Mouse (Mus musculus): Measurements from ENCODE around the gene Tas1r1. TPM values are rescaled to one million over a fixed set of nuclear protein-coding genes. Genes with fewer than 3 reads are reported as not detected.

Gene Tas1r1
- polyA plus RNA-seq, 1 experiment from 2014 or later, result 0.30 TPM

DNA sequence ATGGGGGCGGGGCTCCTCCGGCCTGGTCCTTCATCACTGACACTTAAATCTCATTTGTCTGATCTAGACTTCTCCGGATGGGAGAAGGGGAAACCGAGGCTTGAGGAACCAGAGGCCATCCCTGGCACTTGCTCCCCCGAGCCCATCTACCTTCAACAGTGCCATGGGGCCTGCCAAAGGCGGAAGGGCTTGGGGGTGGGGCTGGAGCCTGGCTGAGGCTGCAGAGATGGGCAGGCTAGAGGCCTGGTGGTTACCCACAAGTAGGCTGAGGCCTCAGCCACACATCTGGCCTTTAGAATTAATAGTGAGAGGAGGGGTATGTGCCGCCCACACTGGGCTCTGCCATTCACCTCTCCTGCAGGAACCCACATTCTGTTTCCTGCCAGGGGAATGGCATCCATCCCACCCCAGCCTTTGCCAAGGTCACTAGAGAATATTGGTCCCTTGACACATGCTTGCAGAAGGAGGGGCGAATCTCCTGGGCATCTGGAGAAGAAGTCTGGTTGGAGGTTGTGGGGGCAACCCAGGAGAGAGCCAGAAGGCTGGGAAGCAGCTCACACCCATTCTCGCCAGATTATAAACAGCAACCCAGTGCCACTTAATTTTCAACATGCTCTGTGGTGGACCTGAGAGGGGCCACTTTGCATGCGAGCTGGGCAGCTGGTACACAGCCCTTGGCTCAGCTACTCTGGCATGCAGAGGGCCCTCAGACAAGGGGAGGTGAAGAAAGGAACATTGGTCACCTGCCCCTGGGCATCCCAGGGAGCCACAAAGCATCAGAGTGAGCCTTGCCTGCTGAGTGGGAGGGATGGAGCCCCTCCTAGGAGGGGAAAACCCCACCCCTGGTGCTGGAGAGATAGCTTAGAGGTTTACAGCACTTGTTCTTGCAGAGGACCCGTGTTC is 32.4 kb upstream of the Tas1r1 start:
- Histone ChIP-seq H3K27me3 (ENCODE audit: insufficient read depth, low read length) (no peaks in the 10 kb centered on the region), H3K4me2 (no peak overlapping the region), H3K4me1 (ENCODE audit: insufficient read depth) (peaks cover 6% of the 10 kb centered on the region), H3K36me3 (ENCODE audit: insufficient read depth) (no peaks in the 10 kb centered on the region), H3K27ac (ENCODE audit: low read depth) (no peak overlapping the region), H3K9me3 (ENCODE audit: low read depth, low read length) (no peaks in the 10 kb centered on the region), H3K4me3 (ENCODE audit: low read depth, low read length) (no peak overlapping the region), H3K9ac (no peak overlapping the region)
- DNase-seq (no peak), ATAC-seq (ENCODE audit: insufficient read depth) (no peak)
- no peak for TF ChIP-seq CTCF (IDR thresholded peaks at IDR 0.05; ENCODE audit: low read depth)
- 67% methylated on average over 11 of the region's 11 CpGs for WGBS

DNA sequence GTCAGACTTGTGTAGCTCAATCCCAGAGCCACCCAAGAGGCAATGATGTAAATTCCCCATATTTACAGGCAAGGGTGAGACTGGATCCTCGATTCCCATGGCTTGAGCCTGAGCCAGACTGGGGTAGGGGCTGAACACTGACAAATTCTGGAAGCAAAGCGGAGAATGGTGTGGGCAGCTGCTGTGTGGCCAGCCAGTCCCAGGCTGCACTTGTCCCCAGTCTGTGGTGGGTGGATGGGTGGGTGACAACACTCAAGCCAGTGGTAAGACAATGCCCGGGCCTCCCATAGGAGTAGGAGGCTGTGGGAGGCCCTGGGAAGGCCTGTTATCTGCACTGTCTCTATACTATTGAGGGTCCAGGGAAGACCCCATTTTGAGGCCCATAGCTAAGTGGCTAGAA is 30.9 kb upstream of the Tas1r1 start:
- no peak for ATAC-seq (ENCODE audit: insufficient read depth)
- H3K4me3 ChIP-seq (ENCODE audit: low read depth, low read length), result no peak overlapping the region
- H3K9ac ChIP-seq, result no peak overlapping the region
- TF ChIP-seq CTCF (IDR thresholded peaks at IDR 0.05; ENCODE audit: low read depth), result no peak
- 73% methylated on average over 3 of the region's 3 CpGs for WGBS
- DNase-seq, result no peak
- no peaks in the 10 kb centered on the region for H3K9me3 ChIP-seq (ENCODE audit: low read depth, low read length)
- no peak overlapping the region for H3K27ac ChIP-seq (ENCODE audit: low read depth)
- H3K4me1 ChIP-seq (ENCODE audit: insufficient read depth), result peaks cover 6% of the 10 kb centered on the region
- H3K4me2 ChIP-seq, result no peak overlapping the region
- H3K36me3 ChIP-seq (ENCODE audit: insufficient read depth), result no peaks in the 10 kb centered on the region
- H3K27me3 ChIP-seq (ENCODE audit: insufficient read depth, low read length), result no peaks in the 10 kb centered on the region

DNA sequence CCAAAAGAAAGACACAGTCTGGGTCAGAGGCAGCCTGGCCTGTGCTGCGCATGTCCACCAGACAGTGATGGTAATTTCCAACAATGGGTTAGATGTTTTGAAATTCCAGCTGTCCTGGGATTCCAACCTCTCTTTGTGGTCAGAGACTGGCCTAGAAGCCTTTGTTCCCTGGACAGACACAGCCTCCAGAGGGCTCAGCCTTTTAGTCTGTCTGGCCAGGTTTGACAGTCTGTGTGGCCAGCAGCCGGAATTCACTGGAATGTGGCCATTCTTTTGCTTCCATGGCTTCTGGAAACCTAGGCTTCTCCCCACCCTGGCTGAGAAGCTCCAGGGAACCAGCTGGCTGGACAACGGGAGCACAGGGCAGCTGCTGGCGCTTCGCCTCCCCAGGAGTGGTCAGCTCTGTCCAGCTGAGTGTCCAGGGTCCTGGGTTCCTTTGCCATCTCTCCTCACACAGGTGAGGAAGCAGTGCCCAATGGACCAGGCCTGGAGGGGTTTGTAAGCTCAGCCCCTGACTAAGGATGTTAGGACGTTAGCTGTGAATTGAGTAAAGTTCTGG is 29.9 kb upstream of the Tas1r1 start:
- 72% methylated on average over 6 of the region's 6 CpGs for WGBS
- Histone ChIP-seq H3K27me3 (ENCODE audit: insufficient read depth, low read length) (no peaks in the 10 kb centered on the region), H3K36me3 (ENCODE audit: insufficient read depth) (no peaks in the 10 kb centered on the region), H3K9me3 (ENCODE audit: low read depth, low read length) (no peaks in the 10 kb centered on the region), H3K4me1 (ENCODE audit: insufficient read depth) (peaks cover 6% of the 10 kb centered on the region), H3K27ac (ENCODE audit: low read depth) (no peak overlapping the region), H3K9ac (no peak overlapping the region), H3K4me2 (no peak overlapping the region), H3K4me3 (ENCODE audit: low read depth, low read length) (no peak overlapping the region)
- ATAC-seq (ENCODE audit: insufficient read depth) (no peak), DNase-seq (no peak)
- TF ChIP-seq CTCF (IDR thresholded peaks at IDR 0.05; ENCODE audit: low read depth), result no peak

DNA sequence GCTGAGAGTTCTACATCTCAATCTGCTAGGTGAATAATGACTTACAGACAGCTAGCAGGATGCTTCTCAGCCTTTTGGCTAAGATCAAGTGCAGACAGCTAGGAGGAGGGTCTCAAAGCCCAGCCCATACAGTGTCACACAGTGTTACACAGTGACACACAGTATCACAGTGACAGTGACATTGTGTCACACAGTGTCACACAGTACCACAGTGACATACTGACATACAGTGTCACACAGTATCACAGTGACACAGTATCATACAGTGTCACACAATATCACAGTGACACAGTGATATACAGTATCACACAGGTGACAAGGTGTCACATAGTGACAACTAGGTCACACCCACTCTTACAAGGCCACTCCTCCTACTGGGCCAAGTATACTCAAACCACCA is 28.9 kb upstream of the Tas1r1 start:
- TF ChIP-seq CTCF (IDR thresholded peaks at IDR 0.05; ENCODE audit: low read depth), result no peak
- H3K9ac ChIP-seq, result no peak overlapping the region
- no peak overlapping the region for H3K4me3 ChIP-seq (ENCODE audit: low read depth, low read length)
- H3K4me2 ChIP-seq, result no peak overlapping the region
- H3K9me3 ChIP-seq (ENCODE audit: low read depth, low read length), result no peaks in the 10 kb centered on the region
- peaks cover under 1% of the 10 kb centered on the region; the same call in 1 of the 2 replicates for H3K4me1 ChIP-seq (ENCODE audit: insufficient read depth)
- no peaks in the 10 kb centered on the region for H3K27me3 ChIP-seq (ENCODE audit: insufficient read depth, low read length)
- ATAC-seq (ENCODE audit: insufficient read depth) (no peak), DNase-seq (no peak)
- H3K36me3 ChIP-seq (ENCODE audit: insufficient read depth), result 0 out of 2 replicates have a peak, but pooled peaks cover under 1% of the 10 kb centered on the region
- H3K27ac ChIP-seq (ENCODE audit: low read depth), result no peak overlapping the region

DNA sequence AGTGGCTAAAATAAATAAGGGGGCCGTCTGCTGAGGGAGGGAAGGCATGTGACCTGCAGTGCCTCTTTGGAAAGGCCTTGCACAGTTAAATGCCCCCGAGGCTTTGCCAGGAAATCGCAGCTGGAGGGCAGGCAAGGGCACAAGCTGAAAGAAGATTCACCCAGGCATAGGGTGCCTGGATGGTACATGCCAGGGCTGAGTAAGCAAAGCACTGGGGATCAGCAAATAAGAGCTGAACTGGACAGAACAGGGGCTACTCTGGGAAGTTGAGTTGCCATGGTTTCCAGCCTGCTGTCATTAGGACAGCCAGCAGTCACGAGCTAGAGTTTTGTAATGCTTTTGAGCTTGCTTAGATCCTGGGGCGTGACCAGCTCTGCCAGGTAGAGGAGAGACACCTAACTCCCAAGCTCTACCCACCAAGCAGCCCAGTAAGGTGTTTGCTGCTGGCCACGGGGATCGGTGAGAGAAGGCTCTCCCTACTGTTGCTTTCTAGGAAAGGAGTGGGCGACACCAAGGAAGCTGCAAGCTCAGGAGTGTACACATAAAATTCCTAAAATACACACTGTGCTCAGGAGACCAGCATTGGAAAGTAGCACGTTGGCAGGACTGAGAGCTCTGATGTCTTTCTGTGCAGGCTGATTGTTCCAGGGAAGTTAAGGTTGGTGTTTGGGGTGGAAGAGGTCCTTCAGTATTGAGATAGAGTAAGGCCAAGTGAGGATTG is 24.2 kb upstream of the Tas1r1 start:
- H3K4me3 ChIP-seq (ENCODE audit: low read depth, low read length), result no peak overlapping the region
- H3K4me1 ChIP-seq (ENCODE audit: insufficient read depth), result no peaks in the 10 kb centered on the region
- TF ChIP-seq CTCF (IDR thresholded peaks at IDR 0.05; ENCODE audit: low read depth), result no peak
- H3K9me3 ChIP-seq (ENCODE audit: low read depth, low read length), result no peaks in the 10 kb centered on the region
- no peak overlapping the region for H3K4me2 ChIP-seq
- peaks cover 36% of the 10 kb centered on the region for H3K36me3 ChIP-seq (ENCODE audit: insufficient read depth)
- no peak overlapping the region for H3K27ac ChIP-seq (ENCODE audit: low read depth)
- ATAC-seq (ENCODE audit: insufficient read depth) (no peak), DNase-seq (no peak)
- no peak overlapping the region for H3K9ac ChIP-seq
- no peaks in the 10 kb centered on the region for H3K27me3 ChIP-seq (ENCODE audit: insufficient read depth, low read length)
- WGBS, result 60% methylated on average over 9 of the region's 9 CpGs

DNA sequence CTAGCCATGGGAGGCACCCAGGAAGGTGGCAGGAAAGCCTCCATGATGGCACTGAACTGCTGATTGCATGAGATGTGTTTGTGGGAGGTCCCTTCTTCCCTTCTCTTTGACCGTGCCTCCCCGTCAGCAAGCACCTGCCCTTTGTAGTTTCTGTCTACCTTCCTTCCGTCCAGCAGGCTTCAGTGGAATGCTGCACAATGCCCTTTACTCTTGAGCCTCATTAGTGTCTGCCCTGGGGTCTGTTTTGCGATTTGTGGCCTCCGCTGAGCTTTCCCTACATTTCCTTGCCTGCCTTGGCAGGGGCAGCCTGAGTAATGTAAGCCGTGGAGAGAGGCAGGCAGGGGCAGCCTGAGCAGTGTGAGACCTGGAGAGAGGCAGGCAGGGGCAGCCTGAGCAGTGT is 6.2 kb upstream of the Tas1r1 start:
- no peaks in the 10 kb centered on the region for H3K4me1 ChIP-seq (ENCODE audit: insufficient read depth)
- H3K9me3 ChIP-seq (ENCODE audit: low read depth, low read length), result no peaks in the 10 kb centered on the region
- peaks cover 84% of the 10 kb centered on the region for H3K36me3 ChIP-seq (ENCODE audit: insufficient read depth)
- no peak overlapping the region for H3K4me2 ChIP-seq
- no peaks in the 10 kb centered on the region for H3K27me3 ChIP-seq (ENCODE audit: insufficient read depth, low read length)
- 78% methylated on average over 6 of the region's 6 CpGs for WGBS
- ATAC-seq (ENCODE audit: insufficient read depth) (no peak), DNase-seq (no peak)
- H3K4me3 ChIP-seq (ENCODE audit: low read depth, low read length), result no peak overlapping the region
- TF ChIP-seq CTCF (IDR thresholded peaks at IDR 0.05; ENCODE audit: low read depth), result no peak
- no peak overlapping the region for H3K9ac ChIP-seq
- no peak overlapping the region for H3K27ac ChIP-seq (ENCODE audit: low read depth)

DNA sequence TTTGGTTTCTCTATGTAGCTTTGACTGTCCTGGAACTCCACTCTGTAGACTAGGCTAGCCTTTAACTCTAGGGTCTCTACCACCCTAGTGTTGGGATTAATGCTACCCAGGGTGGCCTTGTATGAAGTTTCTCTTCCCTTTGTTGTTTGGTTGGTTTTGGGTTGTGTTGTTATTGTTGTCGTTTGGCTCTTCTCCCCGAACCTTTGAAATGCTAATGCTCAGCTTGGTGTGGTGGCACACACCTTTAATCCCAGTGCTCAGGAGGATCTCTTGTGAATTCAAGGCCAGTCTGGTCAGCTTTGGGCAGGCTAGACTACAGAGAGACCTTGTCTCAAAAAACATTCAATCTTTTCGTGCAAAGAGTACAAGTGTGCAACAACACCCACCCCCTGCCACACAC is 4.8 kb upstream of the Tas1r1 start:
- H3K4me2 ChIP-seq, result no peak overlapping the region
- H3K27me3 ChIP-seq (ENCODE audit: insufficient read depth, low read length), result no peaks in the 10 kb centered on the region
- H3K9ac ChIP-seq, result no peak overlapping the region
- no peak overlapping the region for H3K4me3 ChIP-seq (ENCODE audit: low read depth, low read length)
- TF ChIP-seq CTCF (IDR thresholded peaks at IDR 0.05; ENCODE audit: low read depth), result no peak
- DNase-seq (no peak), ATAC-seq (ENCODE audit: insufficient read depth) (no peak)
- no peaks in the 10 kb centered on the region for H3K4me1 ChIP-seq (ENCODE audit: insufficient read depth)
- H3K27ac ChIP-seq (ENCODE audit: low read depth), result no peak overlapping the region
- peaks cover 73% of the 10 kb centered on the region for H3K36me3 ChIP-seq (ENCODE audit: insufficient read depth)
- WGBS, result 95% methylated on average over 3 of the region's 3 CpGs
- H3K9me3 ChIP-seq (ENCODE audit: low read depth, low read length), result no peaks in the 10 kb centered on the region
